Mouse (Mus musculus) adrenal gland, adult (tissue): ENCODE results near the gene Antxrl.

Experiments used
- DNase-seq, 2 experiments: peaks; one replicate each; pipeline ENCODE4 v3.0.0; 2022 to 2023; ENCODE audit warnings: low spot score in 1 of 2; ENCODE audit not compliant: inconsistent age in 2 of 2

Antxrl gene

DNA sequence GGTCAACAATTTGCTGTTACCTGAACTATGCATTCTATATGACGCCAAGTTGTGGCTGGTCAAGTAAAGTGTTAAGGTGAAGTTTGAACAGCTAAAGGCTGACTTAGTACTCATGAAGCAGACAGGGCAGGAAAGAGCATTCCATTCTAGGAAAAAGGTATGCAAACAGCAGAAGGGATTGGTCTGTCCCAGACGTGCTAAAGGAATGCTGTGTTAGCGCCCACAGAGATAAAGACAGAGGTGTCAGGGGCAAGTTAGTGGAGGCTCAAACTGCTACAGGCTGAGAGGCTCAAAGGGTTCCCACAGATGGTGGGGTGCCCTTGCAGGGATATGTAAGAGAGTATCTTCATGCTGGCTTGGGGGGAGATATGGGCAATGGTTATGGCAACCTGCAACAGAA lies 51.3 kb downstream of the Antxrl start:
- no peak for DNase-seq

DNA sequence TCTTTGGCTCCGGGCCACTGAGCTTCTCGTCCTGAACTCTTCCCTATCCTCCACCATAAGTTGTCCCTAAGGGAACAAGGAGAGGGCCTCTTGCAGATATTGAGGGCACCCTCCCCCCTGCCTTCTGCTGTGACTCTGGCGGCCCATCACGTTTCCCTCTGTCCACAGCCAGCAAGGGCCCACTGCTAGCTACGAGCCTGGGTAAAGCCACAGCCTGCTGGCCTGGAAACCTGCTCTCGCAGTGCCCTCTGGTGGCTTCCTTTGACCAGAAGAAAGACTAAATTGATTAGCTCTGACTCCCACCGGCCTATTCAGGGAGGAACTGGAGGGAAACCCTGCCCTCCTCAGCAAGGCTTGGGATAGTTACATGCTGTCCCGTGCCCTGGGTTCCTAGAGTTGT lies 52.4 kb downstream of the Antxrl start:
- peak; percentile 64 to 90 for DNase-seq

DNA sequence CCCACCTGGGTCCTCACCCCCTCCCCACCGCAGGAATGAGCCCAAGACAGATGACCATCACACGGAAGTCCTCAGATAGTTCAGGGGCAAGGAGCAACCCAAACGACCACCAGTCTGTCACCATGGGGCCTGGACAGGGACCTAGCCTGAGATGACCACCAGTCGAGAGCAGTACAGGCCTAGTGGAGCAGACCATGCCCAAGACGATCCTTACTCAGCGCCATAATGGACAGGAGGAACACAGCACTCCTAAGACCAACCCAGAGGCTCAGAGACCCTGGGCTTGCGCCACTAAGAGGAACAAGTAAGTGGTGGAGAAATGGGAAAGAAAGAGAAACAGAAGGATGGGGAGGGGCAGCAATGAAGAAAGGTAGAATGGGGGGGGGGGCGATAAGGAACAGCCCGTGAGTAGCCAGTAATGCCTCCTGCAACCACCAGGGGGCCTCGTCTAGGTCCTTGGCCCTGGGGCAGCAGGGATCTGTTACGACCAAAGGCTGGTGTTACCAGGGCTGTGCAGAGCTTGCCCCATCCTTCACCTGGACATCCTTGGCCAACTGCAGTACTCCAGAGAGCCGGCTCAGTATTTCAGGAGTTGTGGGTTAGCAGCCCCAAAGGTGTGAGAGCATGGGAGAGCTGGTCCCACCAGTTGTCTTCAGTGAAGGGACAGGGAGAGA lies 54.0 kb downstream of the Antxrl start:
- peak; percentile 47 to 80 for DNase-seq

DNA sequence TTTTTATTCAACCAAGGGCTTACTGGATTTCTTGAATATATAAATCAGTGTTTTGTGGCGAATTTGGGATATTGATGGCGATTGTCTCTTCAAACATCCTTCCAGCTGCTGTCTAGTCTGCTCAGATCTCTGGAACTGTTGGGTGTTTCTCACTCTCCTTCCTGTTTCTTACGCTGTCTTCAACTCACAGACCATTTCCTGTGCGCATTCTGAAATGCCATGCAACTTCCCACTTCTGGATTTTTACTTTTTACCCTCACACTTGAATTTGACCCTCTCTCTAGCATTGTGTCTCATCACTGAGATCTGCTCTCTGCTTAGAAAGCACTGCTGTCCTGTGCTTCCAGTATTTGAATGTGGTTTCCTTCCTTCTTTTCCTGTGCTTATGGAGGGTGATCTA lies 55.1 kb downstream of the Antxrl start:
- no peak for DNase-seq

DNA sequence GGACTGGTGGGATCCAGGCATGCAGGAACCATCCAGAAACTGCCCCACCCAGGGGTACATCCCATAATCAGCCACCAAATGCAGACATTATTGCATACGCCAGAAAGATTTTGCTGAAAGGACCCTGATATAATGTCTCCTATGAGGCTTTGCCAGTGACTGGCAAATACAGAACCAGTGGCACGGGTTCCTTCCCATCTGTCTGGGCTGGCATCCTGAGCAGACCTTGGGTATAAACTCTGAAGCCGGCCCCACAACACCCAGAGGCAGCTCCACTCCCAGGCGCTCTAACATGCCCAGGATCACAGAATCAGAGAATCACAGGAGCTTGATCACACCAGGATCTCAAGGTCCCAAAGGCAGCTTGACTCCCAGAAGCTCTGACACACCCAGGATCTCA lies 61.8 kb downstream of the Antxrl start:
- no peak for DNase-seq

DNA sequence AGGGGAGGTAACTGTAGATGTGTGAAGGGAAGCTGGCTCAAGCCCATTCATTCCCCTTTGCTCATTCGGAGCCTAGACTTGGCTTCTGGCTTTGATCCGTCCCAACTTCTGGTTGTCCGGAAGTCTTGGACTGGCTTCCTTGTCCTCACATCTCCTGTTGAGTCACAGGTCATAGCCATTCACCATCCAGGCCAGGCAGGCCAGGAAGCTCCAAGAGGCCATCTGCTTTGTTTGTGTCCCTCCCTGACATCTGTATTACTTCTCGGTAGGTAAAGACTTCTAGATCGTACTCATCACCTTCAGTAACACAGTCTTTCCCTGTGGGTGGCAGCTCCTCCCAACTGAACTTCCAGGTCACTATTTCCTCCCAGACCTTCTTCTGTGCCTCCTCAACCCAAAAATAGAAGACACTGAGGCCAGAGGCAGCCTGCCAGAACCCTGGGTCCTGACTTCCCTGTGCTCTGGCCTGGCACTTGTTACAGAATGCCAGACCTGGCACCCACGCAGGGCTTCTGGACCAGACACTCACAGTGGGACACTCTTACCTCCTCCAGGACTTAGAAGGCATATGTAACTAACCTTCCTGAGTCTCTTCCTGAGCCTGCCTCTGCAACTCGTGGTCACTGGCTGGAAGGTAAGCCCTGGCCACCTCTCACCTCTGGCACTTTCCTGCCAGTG lies 66.7 kb downstream of the Antxrl start:
- DNase-seq: peak in 1 of 2 experiments; percentile 27

DNA sequence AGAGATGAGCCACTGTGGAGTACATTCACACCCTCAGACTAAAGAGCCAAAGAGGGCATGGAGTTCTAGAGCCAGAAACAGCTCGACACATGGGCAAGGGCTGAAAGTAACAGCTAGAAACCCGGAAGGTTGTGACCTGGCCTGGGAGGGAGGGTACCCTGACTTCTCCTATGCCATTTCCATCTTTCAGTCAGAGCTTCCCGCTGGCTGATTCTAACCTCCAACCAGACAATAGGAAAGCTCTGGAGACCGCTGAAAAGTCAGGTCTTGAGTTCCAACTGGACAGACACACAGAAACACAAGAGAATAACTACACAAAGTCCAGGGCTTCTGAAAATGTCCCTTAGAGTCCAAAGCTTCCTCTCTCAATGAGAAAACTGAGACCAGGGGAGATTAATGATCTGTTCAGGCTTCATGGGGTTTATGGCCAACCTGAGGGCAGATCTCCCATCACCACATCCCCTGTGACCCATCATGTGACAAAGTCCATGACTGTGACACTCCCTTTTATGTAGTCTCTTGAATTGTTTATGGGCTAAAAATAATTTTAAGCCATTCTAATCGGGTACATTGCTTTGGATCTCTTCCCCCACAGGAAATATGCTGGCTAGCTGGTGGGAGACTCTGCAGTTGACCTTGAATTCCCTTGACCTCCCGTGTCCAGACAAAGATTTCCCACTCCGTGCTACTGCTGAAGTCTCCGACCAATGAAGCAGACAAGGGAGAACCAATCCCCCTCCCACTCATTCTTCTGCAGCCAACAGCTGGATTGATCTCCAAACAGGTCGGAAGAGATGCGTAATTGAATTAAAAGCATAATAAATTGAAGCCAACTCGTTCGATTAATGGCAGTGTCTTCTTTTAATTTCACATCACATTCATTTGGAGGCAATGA lies 67.8 kb downstream of the Antxrl start:
- DNase-seq: no peak

DNA sequence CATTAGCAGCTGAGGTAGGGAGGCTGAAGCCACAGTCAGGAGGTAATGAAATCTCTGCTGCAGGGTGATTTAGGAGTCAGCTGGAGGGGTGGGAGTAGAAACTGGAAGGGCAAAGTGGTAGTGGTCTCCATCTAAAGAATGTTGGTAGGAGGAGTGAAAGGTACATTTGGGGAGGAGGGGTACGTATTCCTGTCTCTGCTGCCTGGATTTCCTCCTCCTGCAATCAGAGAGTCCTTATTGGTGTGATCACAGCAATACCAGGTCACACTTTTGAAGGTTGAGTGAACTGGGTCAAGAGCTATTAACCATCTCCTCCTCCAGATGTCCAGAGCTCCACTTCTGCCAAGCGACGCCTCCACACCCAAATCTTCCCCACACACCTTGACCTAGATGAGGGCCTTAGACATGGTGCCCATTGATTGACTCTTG lies 68.4 kb downstream of the Antxrl start:
- no peak for DNase-seq

DNA sequence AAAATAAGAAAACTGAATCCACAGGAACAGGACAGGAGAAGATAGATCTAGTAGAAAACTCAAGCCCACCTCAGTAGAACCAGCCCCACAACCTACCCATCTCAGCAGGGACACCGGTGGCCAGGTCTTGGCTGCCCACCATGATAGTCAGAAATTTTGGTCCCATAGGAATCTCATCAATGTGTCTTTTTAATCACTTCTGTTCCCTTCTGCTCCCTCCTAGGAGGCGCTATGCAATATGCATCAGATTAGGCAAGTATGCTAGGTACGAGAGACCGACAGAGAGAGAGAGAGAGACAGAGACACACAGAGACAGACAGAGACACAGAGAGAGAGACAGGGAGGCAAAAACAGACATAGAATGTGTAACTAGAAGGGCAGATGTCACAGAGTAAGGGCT lies 69.2 kb downstream of the Antxrl start:
- no peak for DNase-seq
